Mouse (Mus musculus): ENCODE data around the gene Tab2.

Tab2 gene

DNA sequence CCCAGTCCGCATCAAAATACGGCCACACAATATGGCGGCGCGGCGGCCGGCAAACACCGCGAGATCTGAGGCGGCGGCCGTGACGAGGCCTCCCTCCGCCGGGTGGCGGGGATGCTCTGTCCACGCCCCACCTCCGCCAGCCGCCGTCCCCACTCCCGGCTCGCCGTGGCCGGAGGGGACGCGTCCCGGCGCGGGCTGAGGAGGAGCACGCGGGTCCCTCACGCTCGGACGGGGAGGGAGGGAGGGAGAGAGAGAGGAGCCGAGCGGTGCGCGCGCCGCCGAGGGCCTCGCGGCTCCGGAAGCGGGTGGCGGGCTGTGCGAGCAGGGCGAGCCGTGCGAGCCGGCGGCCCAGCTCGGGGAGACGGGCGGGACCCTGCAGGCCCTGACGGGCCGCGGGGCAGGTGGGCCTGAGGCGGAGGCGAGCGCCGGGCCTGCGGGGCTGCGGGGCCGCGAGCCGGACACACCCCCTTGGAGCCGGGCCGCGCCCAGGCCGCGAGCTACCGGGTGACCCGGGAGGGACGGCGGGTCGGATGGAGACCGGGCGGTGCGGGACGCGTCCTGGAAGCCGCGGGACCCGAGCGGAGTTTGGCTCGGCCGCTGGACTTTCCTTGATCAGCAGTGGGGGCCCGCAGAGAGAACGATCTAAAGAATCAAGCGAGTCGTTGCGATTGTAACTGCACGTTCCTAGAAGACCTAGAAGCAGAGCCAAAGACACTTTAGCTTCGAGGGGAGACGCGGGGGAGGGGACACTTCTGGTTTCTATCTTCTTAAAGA, at the start of gene Tab2:
Gene Tab2 (minus strand): TSS at position 3 of the 774 bp plus-strand sequence.
- peak; percentile 71 for DNase-seq (ENCODE audit: low read depth, low spot score)

GRCm38 (mm10) chr10:7992258-7992919, 36.4 kb upstream of the Tab2 start:
- peak; percentile 13 for DNase-seq (ENCODE audit: low read depth, low spot score)

GRCm38 (mm10) chr10:7991596-7991995, 35.6 kb upstream of the Tab2 start:
- DNase-seq (ENCODE audit: low read depth, low spot score) = no peak

- no peak for DNase-seq (ENCODE audit: low read depth, low spot score)
Observed at GRCm38 (mm10) chr10:7987521-7987920, 31.5 kb upstream of the Tab2 start.

GRCm38 (mm10) chr10:7976462-7976861, 20.4 kb upstream of the Tab2 start:
- DNase-seq (ENCODE audit: low read depth, low spot score) = no peak

DNA sequence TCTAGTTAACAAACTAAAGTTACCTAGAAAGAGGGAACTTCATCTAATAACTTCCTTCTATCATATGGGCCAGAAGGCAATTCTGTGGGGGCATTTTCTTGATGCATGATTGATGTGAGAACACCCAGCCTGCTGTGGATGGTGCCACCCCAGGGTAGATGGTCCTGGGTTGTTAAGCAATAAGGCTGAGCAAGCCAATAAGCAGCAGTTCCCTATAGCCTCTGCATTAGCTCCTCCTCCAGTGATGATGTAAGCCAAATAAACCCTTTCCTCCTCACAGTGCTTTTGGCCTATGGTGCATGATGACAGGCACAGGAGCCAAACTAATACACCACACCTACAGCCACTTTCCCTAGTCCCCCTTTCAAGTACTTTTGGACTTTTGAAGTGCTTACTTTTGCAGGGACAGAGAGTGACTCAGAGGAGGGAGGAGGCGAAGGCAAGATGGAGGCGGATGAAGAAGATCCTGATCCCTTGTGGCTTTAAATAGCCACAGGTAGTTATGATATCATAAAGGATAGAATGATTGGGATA, 12.8 kb upstream of the Tab2 start:
- no peak for DNase-seq (ENCODE audit: low read depth, low spot score)

GRCm38 (mm10) chr10:7967096-7967495, 11.1 kb upstream of the Tab2 start:
- no peak for DNase-seq (ENCODE audit: low read depth, low spot score)

GRCm38 (mm10) chr10:7959073-7959472, 3.0 kb upstream of the Tab2 start:
- peak; percentile 46 for DNase-seq (ENCODE audit: low read depth, low spot score)

GRCm38 (mm10) chr10:7955634-7956121, 352 bp downstream of the Tab2 start:
- no peak for DNase-seq (ENCODE audit: low read depth, low spot score)

- DNase-seq (ENCODE audit: low read depth, low spot score) = no peak
Observed at GRCm38 (mm10) chr10:7954989-7955633, 919 bp downstream of the Tab2 start.

- DNase-seq (ENCODE audit: low read depth, low spot score) = no peak
Observed at GRCm38 (mm10) chr10:7954627-7954988, 1.4 kb downstream of the Tab2 start.

GRCm38 (mm10) chr10:7943006-7943405, 13.0 kb downstream of the Tab2 start:
- no peak for DNase-seq (ENCODE audit: low read depth, low spot score)

GRCm38 (mm10) chr10:7936556-7937192, 19.4 kb downstream of the Tab2 start:
- DNase-seq (ENCODE audit: low read depth, low spot score) = no peak

- no peak for DNase-seq (ENCODE audit: low read depth, low spot score)
Observed at GRCm38 (mm10) chr10:7932958-7933357, 23.1 kb downstream of the Tab2 start.

- DNase-seq (ENCODE audit: low read depth, low spot score) = peak; percentile 29
Observed at GRCm38 (mm10) chr10:7928996-7929395, 27.0 kb downstream of the Tab2 start.

DNA sequence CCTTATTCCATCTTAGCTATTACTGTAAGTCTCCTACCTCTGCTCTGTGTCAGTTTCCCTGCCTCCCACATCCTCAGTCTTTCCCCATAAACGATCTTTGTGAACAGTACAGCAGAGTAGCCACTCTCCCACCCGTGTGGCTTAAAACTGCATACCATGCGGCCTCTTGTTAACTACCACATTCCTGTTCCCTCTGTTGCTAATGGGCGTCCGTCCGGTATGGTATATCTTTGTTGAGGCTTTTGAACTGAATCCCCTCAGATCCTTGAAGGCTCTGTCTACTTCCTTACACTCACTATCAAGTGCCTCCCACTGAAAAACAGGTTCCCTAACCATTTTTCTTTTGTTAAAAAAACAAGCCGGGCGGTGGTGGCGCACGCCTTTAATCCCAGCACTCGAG, 30.5 kb downstream of the Tab2 start:
- DNase-seq (ENCODE audit: low read depth, low spot score) = no peak

- no peak for DNase-seq (ENCODE audit: low read depth, low spot score)
Observed at GRCm38 (mm10) chr10:7923433-7923832, 32.6 kb downstream of the Tab2 start.

- no peak for DNase-seq (ENCODE audit: low read depth, low spot score)
Observed at GRCm38 (mm10) chr10:7911268-7911667, 44.8 kb downstream of the Tab2 start.

DNA sequence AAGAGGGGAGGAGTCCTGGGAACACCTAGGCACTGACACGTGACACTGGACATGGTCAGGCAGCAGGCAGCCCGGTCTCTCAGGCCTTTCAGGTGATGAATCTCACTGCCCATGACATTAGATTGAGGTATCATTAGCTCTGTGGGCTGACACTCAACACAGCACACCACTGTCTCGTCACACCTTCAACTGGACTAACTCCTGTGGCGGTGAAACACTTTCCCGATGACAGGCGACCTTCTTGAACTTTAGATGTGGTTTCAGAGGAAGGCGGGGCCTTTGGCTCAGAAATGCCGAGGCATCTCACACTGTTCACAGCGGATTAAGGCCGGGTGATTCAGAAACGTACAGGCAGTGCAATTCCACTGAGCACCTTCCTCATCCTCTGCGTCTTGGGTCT, 48.9 kb downstream of the Tab2 start:
- DNase-seq (ENCODE audit: low read depth, low spot score) = no peak

- DNase-seq (ENCODE audit: low read depth, low spot score) = no peak
Observed at GRCm38 (mm10) chr10:7904157-7904556, 51.9 kb downstream of the Tab2 start.

DNA sequence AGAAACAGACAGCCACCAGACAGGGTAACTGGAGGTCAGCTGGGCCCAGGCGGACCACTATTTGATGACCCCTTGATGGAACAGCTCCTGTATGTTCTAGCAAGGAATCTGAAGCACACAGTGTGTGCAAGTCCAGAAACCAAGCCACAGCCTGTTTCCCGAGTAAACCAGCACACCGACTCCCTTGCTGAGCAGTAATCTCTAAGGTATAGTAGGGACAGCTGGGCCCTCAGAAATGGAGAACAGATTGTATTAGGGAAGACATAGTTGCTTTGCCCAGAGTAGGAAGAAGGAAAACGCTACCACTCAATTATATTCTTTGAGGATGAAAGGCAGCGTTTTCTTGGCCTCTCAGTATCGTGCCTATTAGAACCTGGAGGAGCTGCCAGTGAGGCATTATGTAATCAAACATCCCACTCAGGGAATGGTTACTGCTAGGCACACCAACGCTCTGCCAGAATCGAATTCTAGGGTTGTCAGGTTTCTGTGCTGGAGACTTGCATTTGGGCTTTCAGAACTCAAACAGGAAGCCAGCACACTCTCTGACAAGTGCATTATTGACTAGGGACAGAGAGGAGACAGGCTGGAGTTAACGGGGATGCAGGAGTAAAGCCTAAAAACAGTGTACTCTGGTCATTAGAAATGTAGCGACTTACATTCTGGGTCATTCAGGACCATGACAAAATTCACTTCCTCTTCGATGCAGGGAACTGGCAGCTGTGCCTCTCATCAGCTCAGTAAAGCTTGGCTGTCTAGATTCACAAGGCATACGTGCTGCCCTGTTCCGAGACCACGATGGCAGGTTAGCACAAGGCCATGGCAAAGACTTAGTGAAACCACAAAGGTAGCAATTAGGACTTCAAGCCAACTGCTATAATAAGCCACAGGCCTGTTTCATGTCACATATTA, 55.1 kb downstream of the Tab2 start:
- peak; percentile 85 for DNase-seq (ENCODE audit: low read depth, low spot score)
